Mouse (Mus musculus) left cerebral cortex, adult 8-10 months (tissue): Measurements from ENCODE around the gene Mucl3. TPM values are rescaled to one million over a fixed set of nuclear protein-coding genes. Genes with fewer than 3 reads are reported as not detected.

Experiments used
- DNase-seq, 2 experiments: peaks; one replicate each; pipeline ENCODE4 v3.0.0; 2022; ENCODE audit warnings: low spot score in 2 of 2
- total RNA-seq, 4 experiments: library from RNA; stranded (reverse); gene quantifications; 2 replicates each; pipeline ENCODE4 v1.2.4; 2022

Gene Mucl3
- not detected for total RNA-seq

GRCm38 (mm10) chr17:35643609-35644236, at the start of gene Mucl3:
TSS of gene Mucl3 (minus strand) at chr17:35643695.
- no peak for DNase-seq

DNA sequence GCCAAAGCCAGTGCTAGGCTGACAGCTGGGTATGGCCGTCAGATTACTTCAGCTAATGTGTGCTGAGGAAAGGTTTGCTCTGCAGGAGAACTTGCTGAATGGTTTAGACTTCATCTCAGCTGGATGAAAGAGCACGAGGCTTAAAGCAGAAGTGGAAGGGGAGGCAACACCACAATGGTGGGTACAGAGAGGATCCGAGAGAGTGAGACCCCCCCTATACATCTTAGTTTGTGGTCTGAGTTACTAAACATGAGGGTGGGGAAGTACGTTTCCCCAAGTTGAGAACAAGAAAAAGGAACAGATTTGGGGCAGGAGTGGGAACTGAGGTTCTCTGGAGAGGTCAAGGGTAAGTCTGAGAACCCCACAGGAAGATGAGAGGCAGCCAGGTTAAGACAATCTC, 48.9 kb upstream of the Mucl3 start:
- DNase-seq: no peak

DNA sequence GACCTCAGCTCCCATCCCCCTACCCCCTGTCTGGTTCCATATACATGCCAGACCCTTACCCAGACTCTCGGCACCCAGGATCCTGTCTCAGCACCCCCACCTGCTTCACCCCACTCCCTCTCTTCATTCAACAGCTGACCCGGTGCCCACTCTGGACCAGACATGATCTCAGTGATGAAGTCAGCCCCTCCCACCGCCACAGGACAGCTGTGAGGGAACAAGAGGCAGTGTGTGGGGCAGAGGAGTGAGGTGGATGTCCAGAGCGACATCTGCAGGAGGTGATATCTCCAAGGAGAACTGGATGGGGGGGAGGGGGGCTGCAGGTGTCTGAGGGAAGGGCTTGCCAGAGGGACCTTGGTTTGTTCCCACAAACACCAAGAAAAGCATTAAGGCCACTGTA, 48.3 kb upstream of the Mucl3 start:
- DNase-seq: no peak

- DNase-seq: no peak
Observed at GRCm38 (mm10) chr17:35689936-35690645, 46.6 kb upstream of the Mucl3 start.

DNA sequence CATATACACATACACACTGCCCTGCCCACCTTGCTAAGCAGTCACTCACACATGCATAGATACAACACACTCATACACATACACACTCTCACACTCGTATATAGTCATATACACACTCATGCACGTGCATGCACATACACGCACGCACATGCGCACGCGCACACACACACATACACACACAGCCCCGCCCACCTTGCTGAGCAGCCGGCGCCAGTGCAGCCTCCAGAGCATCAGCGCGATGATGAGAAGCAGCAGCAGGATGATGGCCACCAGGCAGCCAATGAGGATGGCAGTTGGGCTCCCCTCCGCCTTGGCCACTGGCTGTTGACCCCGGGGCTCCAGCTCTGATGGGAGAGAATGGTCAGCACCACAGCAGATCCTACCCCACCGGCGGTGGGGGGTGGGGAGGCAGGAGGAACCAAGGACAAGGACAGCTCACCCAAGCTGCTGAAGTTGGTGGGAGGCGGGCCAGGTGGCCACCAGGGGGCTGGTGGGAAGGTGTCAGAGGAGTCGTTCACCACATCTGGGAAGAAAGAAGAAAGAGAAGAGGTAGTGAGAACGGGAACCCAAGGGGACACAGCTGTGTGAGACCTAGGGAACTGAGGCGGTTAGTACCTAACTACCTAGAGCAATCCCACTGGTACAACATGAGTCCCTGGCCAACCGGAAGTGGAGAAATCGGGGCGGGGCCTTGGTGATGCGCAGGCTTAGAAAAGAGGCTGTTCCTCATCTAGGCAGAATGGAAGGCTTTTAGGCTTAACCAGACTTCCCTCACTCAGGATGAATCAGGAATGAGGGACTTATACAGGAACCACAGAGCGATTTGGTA, 45.1 kb upstream of the Mucl3 start:
- DNase-seq: no peak

GRCm38 (mm10) chr17:35685061-35685460, 41.6 kb upstream of the Mucl3 start:
- no peak for DNase-seq

- no peak for DNase-seq
Observed at GRCm38 (mm10) chr17:35681986-35682385, 38.5 kb upstream of the Mucl3 start.

DNA sequence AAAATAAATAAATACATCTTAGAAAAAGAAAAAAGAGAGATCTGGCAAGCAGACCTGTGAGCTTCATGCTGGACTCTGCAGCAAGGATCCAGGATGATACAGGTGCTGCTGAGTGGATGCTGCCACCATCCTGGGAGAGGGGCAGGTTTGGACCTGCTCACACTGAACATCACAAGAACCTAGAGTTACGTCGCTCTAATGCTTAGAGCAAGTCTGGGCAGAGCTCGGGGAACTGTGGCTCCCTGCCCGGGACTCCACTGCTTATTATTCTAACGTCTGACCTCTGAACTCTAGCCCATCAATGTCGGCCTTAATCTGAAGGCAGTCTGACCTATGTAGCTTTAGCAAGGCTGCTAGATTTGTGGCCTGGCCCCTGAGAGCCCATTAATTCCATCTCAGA, 37.1 kb upstream of the Mucl3 start:
- no peak for DNase-seq

DNA sequence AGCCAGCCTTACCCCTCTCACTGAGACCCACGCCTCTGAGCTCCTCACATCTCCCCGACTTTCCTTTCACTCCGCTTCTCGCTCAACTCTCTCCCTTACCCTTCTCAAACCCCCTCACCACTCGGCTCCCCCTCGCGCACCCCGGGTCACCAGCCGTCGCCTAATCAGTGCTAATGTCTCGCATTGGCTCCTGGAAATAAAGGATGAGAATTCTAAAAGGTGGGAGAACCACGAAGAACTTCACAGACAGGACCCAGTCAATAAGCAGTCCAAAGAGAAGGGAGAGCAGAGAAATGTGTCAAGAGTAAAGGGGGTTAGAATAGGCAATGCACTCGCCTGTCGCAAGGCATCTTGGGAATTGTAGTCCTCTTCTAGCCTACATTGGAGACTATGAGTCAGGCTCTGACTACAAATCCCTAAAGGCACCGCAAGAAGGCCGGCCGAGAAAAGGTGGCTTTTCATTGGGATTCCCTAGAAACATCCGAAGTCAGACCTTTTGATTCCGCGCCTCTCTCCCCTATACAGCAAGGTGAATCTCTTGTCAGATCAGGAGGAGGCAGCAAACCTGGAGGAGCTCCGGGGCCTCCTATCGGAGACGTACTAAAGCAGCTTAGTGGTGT, 30.0 kb upstream of the Mucl3 start, which contains the start of gene Gtf2h4:
Gene Gtf2h4 (minus strand): TSS at position 324 of the 620 bp plus-strand sequence.
- DNase-seq: peak; percentile 68 to 92

DNA sequence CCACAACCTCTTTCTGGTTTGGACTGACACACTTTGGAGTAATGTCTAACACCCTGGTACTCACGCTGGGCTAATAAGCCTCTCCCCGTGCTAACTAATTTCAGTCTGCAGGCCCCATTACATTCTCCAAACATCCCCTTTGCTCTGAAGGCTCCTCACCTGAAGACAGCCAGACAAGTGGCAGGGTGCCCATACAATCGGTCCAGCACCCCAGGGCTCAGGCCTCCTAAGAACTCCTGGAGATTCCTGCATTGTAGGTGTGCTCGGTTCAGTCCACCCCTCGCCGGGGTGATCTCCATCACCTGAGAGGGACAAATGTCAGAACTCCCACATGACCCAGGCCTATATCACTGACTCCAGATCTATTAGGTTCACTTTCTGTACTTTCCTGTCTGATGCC, 29.0 kb upstream of the Mucl3 start:
- no peak for DNase-seq

GRCm38 (mm10) chr17:35671846-35672245, 28.4 kb upstream of the Mucl3 start:
- no peak for DNase-seq

DNA sequence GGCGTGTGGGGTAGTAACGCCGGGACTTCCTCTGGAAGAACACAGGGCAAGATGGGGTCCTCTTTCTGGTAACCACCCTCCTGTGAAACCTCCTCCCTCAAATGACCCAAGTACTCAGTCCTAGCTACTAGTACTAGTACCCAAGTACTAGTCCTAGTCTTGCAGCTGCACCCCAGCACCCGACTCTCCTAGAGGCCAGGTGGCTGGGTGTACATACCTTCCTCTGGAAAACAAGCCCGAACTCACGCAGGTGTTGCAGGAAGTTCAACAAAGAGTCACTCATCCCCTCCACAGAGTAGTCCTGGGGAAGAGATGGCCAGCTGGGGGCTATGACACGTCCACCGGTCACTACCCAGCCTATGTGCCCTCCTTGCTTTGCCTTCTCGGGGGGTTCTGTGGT, 26.2 kb upstream of the Mucl3 start:
- DNase-seq: no peak

DNA sequence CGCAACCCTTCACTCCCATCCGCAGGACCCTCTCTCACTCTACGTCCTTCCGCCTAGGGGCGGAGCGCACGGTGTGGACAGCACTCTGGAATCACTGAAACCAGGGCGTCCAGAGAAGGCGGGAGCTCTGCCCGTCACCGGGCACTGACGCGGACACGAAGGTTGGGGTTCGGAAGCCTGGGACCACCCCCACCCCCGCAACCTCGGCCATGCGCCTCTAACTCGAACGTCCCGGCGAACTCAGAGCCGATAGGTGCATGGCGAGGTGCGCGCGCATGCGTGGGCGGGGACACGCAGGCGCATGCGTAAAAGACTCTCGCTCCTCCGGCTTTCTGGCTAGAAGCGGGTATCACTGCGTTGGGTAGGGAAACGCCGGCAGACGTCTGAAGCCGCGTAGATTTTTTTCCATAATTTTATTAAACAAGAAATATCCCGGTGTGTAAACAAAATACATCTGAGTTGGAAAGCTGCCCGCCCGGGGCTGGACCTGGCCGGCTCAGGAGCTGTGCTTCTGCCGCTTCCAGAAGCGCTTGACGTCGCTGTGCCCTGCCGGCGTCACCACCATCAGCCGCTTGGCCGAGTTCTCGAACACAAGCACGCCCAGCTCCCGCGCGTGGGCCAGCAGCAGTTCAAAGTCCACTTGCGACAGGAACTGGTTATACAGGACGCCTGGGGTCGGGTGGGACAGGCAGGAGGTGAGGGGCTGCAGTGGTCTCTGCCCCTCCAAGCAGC, 24.0 kb upstream of the Mucl3 start, which contains the start of gene Vars2:
Gene Vars2 (minus strand): TSS at position 259 of the 732 bp plus-strand sequence.
- peak; percentile 96 to 97 for DNase-seq

- peak in 1 of 2 experiments; percentile 34 for DNase-seq
Observed at GRCm38 (mm10) chr17:35666851-35667256, 23.4 kb upstream of the Mucl3 start.

GRCm38 (mm10) chr17:35665957-35666515, 22.5 kb upstream of the Mucl3 start:
- DNase-seq: peak in 1 of 2 experiments; percentile 13

DNA sequence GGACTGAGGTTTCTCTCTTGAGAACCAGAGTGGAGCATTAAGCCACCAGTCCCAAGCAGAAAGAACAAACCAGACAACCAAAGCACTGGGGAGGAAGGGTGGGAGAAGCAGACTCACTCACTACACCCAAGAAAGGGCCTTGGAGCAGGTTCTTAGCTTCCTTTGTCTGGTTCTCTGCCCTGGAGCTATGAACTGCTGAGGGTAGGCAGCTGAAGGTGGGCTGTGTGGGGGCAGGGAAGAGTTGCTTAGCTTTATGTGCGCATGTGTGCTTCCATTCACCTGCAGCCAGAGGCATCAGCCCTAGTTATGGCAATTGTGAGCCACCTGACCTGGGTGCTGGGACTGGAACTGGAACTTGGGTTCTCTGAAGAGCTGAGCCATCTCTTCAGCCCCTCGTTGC, 9.6 kb upstream of the Mucl3 start:
- DNase-seq: no peak

DNA sequence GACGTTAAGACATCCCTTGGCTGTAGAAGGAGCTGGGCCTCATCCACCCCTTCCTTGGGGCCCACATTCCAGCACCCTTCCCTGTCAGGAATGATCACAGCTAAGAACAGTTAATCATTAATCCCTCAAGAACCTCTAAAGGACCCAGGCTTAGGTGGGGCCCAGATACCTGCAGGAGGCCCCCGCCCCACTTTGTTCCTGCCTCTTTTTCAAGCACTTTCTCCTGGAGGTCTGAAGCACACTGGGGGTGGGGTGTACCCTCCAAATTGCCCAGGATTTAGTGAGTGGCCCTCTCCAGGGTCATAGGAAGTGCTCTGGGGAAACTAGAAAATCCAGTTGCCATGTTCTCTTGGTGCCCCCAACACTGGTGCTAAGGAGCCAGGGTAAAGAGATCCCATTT, 5.9 kb upstream of the Mucl3 start:
- no peak for DNase-seq

GRCm38 (mm10) chr17:35639352-35639751, 4.1 kb downstream of the Mucl3 start:
- no peak for DNase-seq

GRCm38 (mm10) chr17:35638475-35639190, 4.9 kb downstream of the Mucl3 start:
- DNase-seq: no peak

DNA sequence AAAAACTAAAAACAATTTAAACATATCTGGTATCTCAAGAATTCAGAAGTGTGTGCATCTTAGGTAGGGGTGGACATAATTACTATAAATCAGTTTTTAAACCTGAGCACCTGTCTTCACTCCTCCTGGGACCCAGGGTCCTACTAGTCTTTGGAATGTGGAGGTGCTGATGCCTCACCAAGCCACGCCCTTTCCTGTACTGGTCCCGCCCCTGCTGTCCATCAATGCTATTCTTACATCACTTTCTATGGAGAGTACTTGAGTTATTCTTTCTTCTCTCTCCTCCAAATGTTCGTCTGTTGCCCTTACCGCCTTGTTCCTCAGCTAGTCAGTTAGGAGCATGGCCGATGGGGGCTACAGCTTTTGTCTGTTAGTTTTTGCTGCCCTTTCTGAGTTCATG, 7.1 kb downstream of the Mucl3 start:
- DNase-seq: peak in 1 of 2 experiments; percentile 49
